ENCODE assay signal across 10 mouse cellular contexts in the genomic region with DNA sequence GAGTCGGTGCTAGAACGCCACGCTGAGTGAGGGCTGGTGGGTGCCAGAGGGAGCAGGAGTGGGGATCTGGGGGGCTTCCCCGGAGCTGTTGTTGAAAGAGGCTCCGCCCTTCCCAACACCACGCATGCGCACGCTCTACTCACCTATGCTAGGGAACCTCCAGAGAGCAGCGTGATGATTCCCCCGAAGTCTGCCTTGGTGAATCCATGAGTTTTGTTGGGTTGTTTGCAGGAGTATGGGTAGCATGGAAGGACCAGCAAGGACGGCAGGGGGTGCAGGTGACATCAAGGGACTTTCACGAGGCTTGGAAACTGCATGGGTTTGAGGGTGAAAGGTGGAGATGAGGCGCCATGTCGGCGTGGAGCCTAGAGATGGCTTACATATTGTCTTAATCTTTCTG. TPM values are rescaled to one million over a fixed set of nuclear protein-coding genes. Genes with fewer than 3 reads are reported as not detected.
DNase-seq lines count a peak whose midpoint lies in the region; ATAC-seq lines count a peak whose summit lies in the region.
"Had no signal": no experiment of that assay in that cellular context is flagged by ENCODE, and none has a peak within 500 bp of the region (broad histone marks: within the 10 kb centered on the region; RNA-seq: fewer than 3 reads in every experiment).

No protein-coding gene starts in this region.

- H3K9me3 ChIP-seq in embryonic facial prominence, embryonic 14.5 days (ENCODE audit: control insufficient read depth, low read length): no peaks in the 10 kb centered on the region
- no peaks in the 10 kb centered on the region for H3K9me3 ChIP-seq in embryonic facial prominence, embryonic 10.5 days
- H3K9me3 ChIP-seq in liver, embryonic 11.5 days (ENCODE audit: control insufficient read depth, low read length): no peaks in the 10 kb centered on the region
- H3K9me3 ChIP-seq in liver, embryonic 13.5 days (replicated peaks): no peaks in the 10 kb centered on the region
- H3K9me3 ChIP-seq: hindbrain, embryonic 10.5 days had no signal

- H3K4me2 ChIP-seq in embryonic facial prominence, embryonic 14.5 days (ENCODE audit: low read depth, low read length): no peak overlapping the region
- peak overlapping the region; percentile 31 for H3K4me2 ChIP-seq in liver, embryonic 11.5 days
- peak overlapping the region; percentile 30 for H3K4me2 ChIP-seq in liver, embryonic 13.5 days

- H3K27ac ChIP-seq in embryonic facial prominence, embryonic 14.5 days (replicated peaks; ENCODE audit: low read depth, low read length): no peak overlapping the region
- H3K27ac ChIP-seq in embryonic facial prominence, embryonic 10.5 days (replicated peaks): no peak overlapping the region
- no peak overlapping the region for H3K27ac ChIP-seq in liver, embryonic 11.5 days (ENCODE audit: low read depth, low read length)
- no peak overlapping the region for H3K27ac ChIP-seq in liver, embryonic 13.5 days
- H3K27ac ChIP-seq: hindbrain, embryonic 10.5 days had no signal

- H3K36me3 ChIP-seq in embryonic facial prominence, embryonic 14.5 days (ENCODE audit: control insufficient read depth, insufficient read depth, low read length): peaks cover 35% of the 10 kb centered on the region
- H3K36me3 ChIP-seq in embryonic facial prominence, embryonic 10.5 days (replicated peaks): peaks cover 44% of the 10 kb centered on the region
- H3K36me3 ChIP-seq in liver, embryonic 11.5 days (ENCODE audit: control insufficient read depth, insufficient read depth, low read length): peaks cover 6% of the 10 kb centered on the region; the same call in 1 of the 2 replicates
- peaks cover 39% of the 10 kb centered on the region for H3K36me3 ChIP-seq in liver, embryonic 13.5 days

- 76% methylated on average over 15 of the region's 15 CpGs for WGBS in embryonic facial prominence, embryonic 14.5 days
- WGBS in embryonic facial prominence, embryonic 10.5 days: 84% methylated on average over 15 of the region's 15 CpGs
- WGBS in liver, embryonic 11.5 days: 73% methylated on average over 15 of the region's 15 CpGs
- whole genome bisulfite sequencing in liver, embryonic 13.5 days (ENCODE audit: insufficient replicate concordance): 68% methylated on average over 15 of the region's 15 CpGs

- H3K9ac ChIP-seq in embryonic facial prominence, embryonic 14.5 days (ENCODE audit: low read depth, low read length): 0 out of 2 replicates have a peak overlapping the region, but pooled peaks have one; percentile 14
- no peak overlapping the region for H3K9ac ChIP-seq in liver, embryonic 11.5 days (ENCODE audit: low read depth, low read length)
- H3K9ac ChIP-seq in liver, embryonic 13.5 days: no peak overlapping the region

- no peak overlapping the region for H3K4me3 ChIP-seq in embryonic facial prominence, embryonic 14.5 days (ENCODE audit: low read depth, low read length)
- no peak overlapping the region for H3K4me3 ChIP-seq in embryonic facial prominence, embryonic 10.5 days
- no peak overlapping the region for H3K4me3 ChIP-seq in liver, embryonic 11.5 days (ENCODE audit: low read depth, low read length)
- H3K4me3 ChIP-seq in liver, embryonic 13.5 days (replicated peaks): no peak overlapping the region
- H3K4me3 ChIP-seq: hindbrain, embryonic 10.5 days had no signal

- peaks cover 16% of the 10 kb centered on the region for H3K4me1 ChIP-seq in embryonic facial prominence, embryonic 14.5 days (ENCODE audit: control insufficient read depth, insufficient read depth, low read length)
- peaks cover 32% of the 10 kb centered on the region for H3K4me1 ChIP-seq in embryonic facial prominence, embryonic 10.5 days
- H3K4me1 ChIP-seq in liver, embryonic 11.5 days (replicated peaks; ENCODE audit: control insufficient read depth, insufficient read depth, low read length): peaks cover 18% of the 10 kb centered on the region
- H3K4me1 ChIP-seq in liver, embryonic 13.5 days (replicated peaks): peaks cover 35% of the 10 kb centered on the region

- ATAC-seq in embryonic facial prominence, embryonic 14.5 days (ENCODE audit: low read depth): no peak
- no peak for ATAC-seq in liver, embryonic 11.5 days (replicated peaks; ENCODE audit: low FRiP score)
- ATAC-seq in liver, embryonic 13.5 days (ENCODE audit: low read depth): no peak

- DNase-seq in embryonic facial prominence, embryonic 14.5 days (ENCODE audit: low spot score): no peak
- no peak for DNase-seq in embryonic facial prominence, embryonic 10.5 days (ENCODE audit: low spot score)
- DNase-seq in liver, embryonic 11.5 days (ENCODE audit: low spot score): no peak
- DNase-seq in liver (no peak), adipocyte (ENCODE audit: low spot score) (no peak)
- DNase-seq in liver, embryonic 13.5 days: no peak
- DNase-seq in thymus, postnatal 36 days: peak; percentile 45 to 60
- DNase-seq in lung, postnatal 14 days: no peak
- DNase-seq: cerebellum, adult 9-10 months had no signal

- H3K27me3 ChIP-seq in embryonic facial prominence, embryonic 14.5 days (replicated peaks; ENCODE audit: control insufficient read depth, insufficient read depth, low read length): no peaks in the 10 kb centered on the region
- no peaks in the 10 kb centered on the region for H3K27me3 ChIP-seq in embryonic facial prominence, embryonic 10.5 days (replicated peaks; ENCODE audit: low read depth, poor library complexity, severe bottlenecking)
- no peaks in the 10 kb centered on the region for H3K27me3 ChIP-seq in liver, embryonic 11.5 days (replicated peaks; ENCODE audit: control insufficient read depth, insufficient read depth, low read length)
- no peaks in the 10 kb centered on the region for H3K27me3 ChIP-seq in liver, embryonic 13.5 days

RNA-seq across cellular contexts. Expression of a gene that starts 3.2 kb away (rescaled TPM):
- polyA plus RNA-seq in embryonic facial prominence, embryonic 14.5 days (2014; fragmentation: Nextera tagmentation; extraction: Ambion mirVana): 109 and 113 TPM in 2 replicates
- 171 and 177 TPM in 2 replicates for polyA plus RNA-seq in embryonic facial prominence, embryonic 10.5 days (2016; fragmentation: Nextera tagmentation; extraction: Ambion mirVana)
- 202 and 214 TPM in 2 replicates for polyA plus RNA-seq in liver, embryonic 11.5 days (2014; fragmentation: Nextera tagmentation; extraction: Ambion mirVana)
- 124 and 127 TPM in 2 replicates for polyA plus RNA-seq in liver, embryonic 13.5 days (2015; fragmentation: Nextera tagmentation; extraction: Ambion mirVana)

RNA-seq across cellular contexts. Expression of a gene that starts 3.3 kb away (rescaled TPM):
- polyA plus RNA-seq in embryonic facial prominence, embryonic 14.5 days (2014; fragmentation: Nextera tagmentation; extraction: Ambion mirVana): 4.0 and 5.1 TPM in 2 replicates
- polyA plus RNA-seq in embryonic facial prominence, embryonic 10.5 days (2016; fragmentation: Nextera tagmentation; extraction: Ambion mirVana): 7.8 TPM in 2 replicates
- 3.2 and 4.0 TPM in 2 replicates for polyA plus RNA-seq in liver, embryonic 11.5 days (2014; fragmentation: Nextera tagmentation; extraction: Ambion mirVana)
- 1.2 and 1.6 TPM in 2 replicates for polyA plus RNA-seq in liver, embryonic 13.5 days (2015; fragmentation: Nextera tagmentation; extraction: Ambion mirVana)

RNA-seq across cellular contexts. Expression of a gene that starts 48.9 kb away (rescaled TPM):
- 3.3 and 4.1 TPM in 2 replicates for polyA plus RNA-seq in embryonic facial prominence, embryonic 14.5 days (2014; fragmentation: Nextera tagmentation; extraction: Ambion mirVana)
- polyA plus RNA-seq in embryonic facial prominence, embryonic 10.5 days (2016; fragmentation: Nextera tagmentation; extraction: Ambion mirVana): 3.0 and 3.3 TPM in 2 replicates
- polyA plus RNA-seq in liver, embryonic 11.5 days (2014; fragmentation: Nextera tagmentation; extraction: Ambion mirVana): 0.23 and 0.25 TPM in 2 replicates
- 0.03 TPM in 1 of 2 replicates, not detected in the other for polyA plus RNA-seq in liver, embryonic 13.5 days (2015; fragmentation: Nextera tagmentation; extraction: Ambion mirVana)

Comparison
In these comparisons a context has a peak if more than half of its experiments do, and no peak if none do; other contexts are left out.
1. DNase-seq: peak in thymus, postnatal 36 days (2 of 2); none in embryonic facial prominence, embryonic 14.5 days (single experiment), embryonic facial prominence, embryonic 10.5 days (single experiment), liver, embryonic 11.5 days (single experiment), liver (single experiment), liver, embryonic 13.5 days (single experiment), adipocyte (single experiment) and lung, postnatal 14 days (single experiment).